Mouse (Mus musculus) CD4-positive, CD25-positive, alpha-beta regulatory T cell, adult 9 weeks (primary cell): Measurements from ENCODE around the gene Rhag. TPM values are rescaled to one million over a fixed set of nuclear protein-coding genes. Genes with fewer than 3 reads are reported as not detected.

Source experiments
- polyA plus RNA-seq: library from polyadenylated mRNA; unstranded; fragments of 100-300 nt; shearing (Covaris generic); gene quantifications from one replicate; pipeline ENCODE4 v1.2.1, GENCODE M21; 2017

Gene Rhag
- not detected for polyA plus RNA-seq

DNA sequence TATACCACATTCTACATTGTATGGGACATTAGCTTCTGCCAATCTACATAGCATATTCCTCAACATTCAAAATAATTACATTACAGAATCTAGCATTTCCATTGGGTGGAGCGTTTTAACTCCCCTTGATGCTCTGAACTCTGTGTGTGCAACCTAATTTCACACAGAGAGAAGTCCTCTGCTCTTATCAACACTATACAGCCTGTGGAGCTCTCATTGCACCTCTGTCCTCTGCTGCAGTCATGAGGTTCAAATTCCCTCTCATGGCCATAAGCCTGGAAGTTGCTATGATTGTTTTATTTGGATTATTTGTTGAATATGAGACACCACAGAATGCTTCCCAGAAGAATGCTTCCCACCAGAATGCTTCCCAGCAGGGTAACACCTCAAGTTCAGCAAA is at the start of gene Rhag:
Rhag (plus strand) TSS at position 193 of the 400 bp plus-strand sequence.

DNA sequence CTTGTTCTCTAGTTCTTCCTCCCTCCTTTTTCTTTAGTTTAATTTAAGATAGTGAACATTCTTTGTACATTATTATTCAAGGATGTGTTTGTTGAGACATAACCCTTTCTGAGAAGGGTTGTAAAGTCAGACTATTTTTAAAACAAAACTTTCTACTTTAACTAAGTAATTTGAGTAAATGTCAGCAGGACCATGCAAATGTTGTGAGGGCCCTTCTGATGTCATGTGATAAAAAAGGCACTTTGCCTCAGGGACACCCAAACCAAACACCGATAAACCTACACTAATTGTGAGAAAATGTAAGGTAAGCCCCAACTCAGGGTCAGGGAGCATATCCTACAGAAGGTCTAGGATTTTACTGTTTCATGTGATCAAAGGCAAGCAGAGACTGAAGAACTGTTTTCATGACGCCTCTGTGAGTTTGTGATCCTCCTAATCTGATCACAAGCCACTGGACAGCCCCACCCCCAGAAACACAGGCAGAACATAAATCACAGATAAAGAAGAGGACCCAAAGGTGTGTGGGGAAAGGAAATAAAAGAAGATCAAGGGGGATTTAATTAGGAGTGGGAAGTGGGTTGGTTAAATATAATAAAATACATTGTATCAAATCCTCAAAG is 3.9 kb upstream of the Rhag start, which contains the start of gene Crisp2:
Crisp2 (minus strand) TSS at position 51 of the 620 bp plus-strand sequence.

DNA sequence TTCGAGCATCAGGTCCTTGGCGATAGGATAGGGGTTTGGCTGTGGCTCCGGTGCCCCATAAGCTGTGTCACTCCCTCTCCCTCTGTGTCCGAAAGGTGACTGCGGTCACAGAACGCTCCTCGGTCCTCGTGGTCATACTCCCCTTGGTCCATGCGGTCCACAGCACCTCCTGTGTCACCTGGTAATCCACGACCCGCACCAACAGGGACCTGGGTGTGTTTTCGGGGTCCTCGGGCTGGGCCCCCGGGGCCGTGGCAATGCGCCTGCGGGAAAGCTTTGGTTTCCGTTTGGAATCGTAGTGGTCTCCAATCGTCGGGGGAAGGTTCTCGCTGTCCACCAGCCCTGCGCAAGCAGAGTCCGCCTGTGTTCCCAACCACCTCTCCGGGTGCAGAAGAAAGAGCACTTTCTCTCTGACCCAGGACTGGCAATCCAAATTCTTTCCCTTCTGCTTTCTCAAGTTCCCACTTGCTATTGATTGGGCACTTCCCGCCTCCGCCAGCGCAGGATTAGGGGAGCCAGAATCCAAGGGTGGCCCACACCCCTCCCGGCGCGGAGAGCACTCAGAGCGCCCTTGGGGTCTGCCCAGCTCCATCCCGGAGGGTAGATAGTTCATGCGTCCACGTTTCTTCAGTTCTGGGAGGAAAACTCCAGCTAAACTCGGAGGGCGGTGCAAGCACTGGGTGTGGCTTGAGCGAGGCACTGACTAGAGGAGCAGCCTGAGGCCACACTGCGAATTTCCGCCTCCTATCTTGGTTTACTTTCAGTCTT is 69.2 kb downstream of the Rhag start, which contains the start of gene 9130008F23Rik:
9130008F23Rik (minus strand) TSS at position 636 of the 768 bp plus-strand sequence.

Other genes with a start within 250 kb of the Rhag start
- gene Esp6, start 249.6 kb upstream of the Rhag start, polyA plus RNA-seq: not detected
- not detected for gene Esp4, start 212.5 kb upstream of the Rhag start, polyA plus RNA-seq
- gene Esp3, start 179.1 kb upstream of the Rhag start, polyA plus RNA-seq: not detected
- not detected for gene Esp1, start 84.0 kb upstream of the Rhag start, polyA plus RNA-seq
- gene Crisp2, start 4.1 kb upstream of the Rhag start, polyA plus RNA-seq: not detected
- 0.25 TPM for gene 9130008F23Rik, start 69.4 kb downstream of the Rhag start, polyA plus RNA-seq
- gene Glyatl3, start 103.2 kb downstream of the Rhag start, polyA plus RNA-seq: not detected
- 29.7 TPM for gene Mut, start 123.6 kb downstream of the Rhag start, polyA plus RNA-seq
- gene Cenpq, start 123.9 kb downstream of the Rhag start, polyA plus RNA-seq: 26.8 TPM